Mouse (Mus musculus): ENCODE data around the gene Tcf20.

DNA sequence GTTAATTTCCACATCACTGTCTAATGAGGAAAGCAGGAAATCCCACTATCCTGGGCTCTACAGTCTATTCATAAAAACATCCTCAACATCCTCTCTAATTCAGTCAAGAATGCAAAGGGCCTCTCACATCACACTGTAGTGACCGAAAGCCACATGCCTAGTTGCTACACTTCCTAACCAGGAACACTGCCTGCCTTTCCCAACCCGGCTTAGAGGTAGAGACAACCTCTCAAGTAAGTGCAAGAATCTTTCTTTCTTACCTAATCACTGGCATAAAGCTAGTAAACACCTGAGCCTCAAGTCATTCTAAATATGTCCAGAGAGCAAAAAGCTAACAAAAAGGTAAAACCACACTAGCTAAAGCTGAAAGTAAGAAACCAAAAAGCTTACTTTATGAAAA, 110.8 kb downstream of the Tcf20 start:
- TF ChIP-seq MYOG (IDR thresholded peaks at IDR 0.05; ENCODE audit: control insufficient read depth, extremely low read depth, insufficient read length), result no peak
- TF ChIP-seq CTCF (IDR thresholded peaks at IDR 0.05; ENCODE audit: control insufficient read depth, insufficient read depth, insufficient read length), result no peak
- no peak for TF ChIP-seq USF1 (IDR thresholded peaks at IDR 0.05; ENCODE audit: low read depth)
